Mouse (Mus musculus): ENCODE results near the gene Snrnp35. TPM values are rescaled to one million over a fixed set of nuclear protein-coding genes. Genes with fewer than 3 reads are reported as not detected.

Gene Snrnp35
- polyA plus RNA-seq (2016; fragmentation: Nextera tagmentation; extraction: Ambion mirVana): 17.8 and 18.3 TPM in 2 replicates

DNA sequence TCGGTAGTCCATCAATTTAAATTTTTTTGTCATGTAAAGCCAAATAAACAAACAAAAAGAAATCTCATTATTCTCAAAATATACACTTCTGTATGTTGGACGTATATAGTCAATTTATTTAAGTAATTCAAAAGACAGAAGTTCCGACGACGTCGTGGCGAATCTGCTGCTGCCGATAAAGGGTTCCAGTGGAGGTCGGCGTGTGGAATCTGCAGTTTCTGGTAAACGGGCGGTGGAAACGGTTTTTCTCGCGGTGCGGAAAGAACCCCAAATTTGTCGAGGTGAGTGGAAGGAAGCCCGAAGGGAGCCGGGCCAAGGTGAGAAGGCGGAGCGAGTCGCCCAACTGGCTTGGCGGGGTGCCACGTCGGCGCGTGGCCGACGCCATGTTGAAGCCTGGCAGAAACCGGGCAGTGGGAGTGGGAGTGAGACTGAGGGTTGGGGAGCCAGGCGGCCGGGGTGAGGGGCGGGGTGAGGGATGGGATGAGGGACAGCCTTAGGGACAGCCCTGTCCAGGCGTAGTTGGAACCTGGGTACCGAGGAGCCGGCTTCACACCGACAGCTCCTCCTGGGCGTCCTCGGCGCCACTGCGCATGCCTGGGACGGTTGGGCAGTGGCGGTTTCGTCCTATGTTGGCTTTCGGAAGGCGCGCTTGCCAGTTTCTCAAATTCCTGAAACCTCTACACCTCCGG lies at the start of gene Snrnp35:
Gene Snrnp35, plus strand, starts transcription at position 169 of the 689 bp plus-strand sequence.
- Histone ChIP-seq H3K4me3 (peak within 1 kb of the TSS; percentile 69), H3K9ac (peak within 1 kb of the TSS; percentile 86), H3K4me1 (peaks cover 27% of the 10 kb centered on the region), H3K27ac (peak within 1 kb of the TSS; percentile 97), H3K4me2 (peak within 1 kb of the TSS; percentile 76), H3K9me3 (replicated peaks) (no peaks in the 10 kb centered on the region), H3K27me3 (replicated peaks) (no peaks in the 10 kb centered on the region), H3K36me3 (peaks cover 3% of the 10 kb centered on the region; the same call in 1 of the 2 replicates)
- under 1% methylated on average over 48 of the region's 48 CpGs for WGBS (ENCODE audit: insufficient replicate concordance)
- ATAC-seq: peak; percentile 87

- Histone ChIP-seq H3K4me1 (peaks cover 39% of the 10 kb centered on the region), H3K27me3 (replicated peaks) (no peaks in the 10 kb centered on the region), H3K9ac (0 out of 2 replicates have a peak overlapping the region, but pooled peaks have one; percentile 64), H3K36me3 (peaks cover 14% of the 10 kb centered on the region), H3K4me3 (peak overlapping the region; percentile 96; the same call in 1 of the 2 replicates), H3K27ac (peak overlapping the region; percentile 79), H3K9me3 (replicated peaks) (no peaks in the 10 kb centered on the region), H3K4me2 (peak overlapping the region; percentile 86)
- WGBS (ENCODE audit: insufficient replicate concordance): 75% methylated on average over 5 of the region's 5 CpGs
- ATAC-seq: no peak
These were observed 44.7 kb upstream of the Snrnp35 start for GRCm38 (mm10) chr5:124438229-124438628.

- peak overlapping the region; percentile 96 for H3K4me3 ChIP-seq
These were observed 44.2 kb upstream of the Snrnp35 start for GRCm38 (mm10) chr5:124438746-124439145.

GRCm38 (mm10) chr5:124439447-124440093 lies 43.4 kb upstream of the Snrnp35 start, which contains the start of gene Kmt5a:
TSS of gene Kmt5a (plus strand) at chr5:124439930.
- peak within 1 kb of the TSS; percentile 94 for H3K27ac ChIP-seq
- H3K9me3 ChIP-seq (replicated peaks): no peaks in the 10 kb centered on the region
- under 1% methylated on average over 34 of the region's 34 CpGs for WGBS (ENCODE audit: insufficient replicate concordance)
- H3K36me3 ChIP-seq: peaks cover 19% of the 10 kb centered on the region
- H3K4me1 ChIP-seq: peaks cover 51% of the 10 kb centered on the region
- peak; percentile 96 for ATAC-seq
- peak within 1 kb of the TSS; percentile 86 for H3K4me2 ChIP-seq
- H3K27me3 ChIP-seq (replicated peaks): no peaks in the 10 kb centered on the region
- peak within 1 kb of the TSS; percentile 93 for H3K9ac ChIP-seq
- H3K4me3 ChIP-seq: peak within 1 kb of the TSS; percentile 96

More at GRCm38 (mm10) chr5:124438746-124439145, 44.2 kb upstream of the Snrnp35 start:
- ATAC-seq: no peak
- Histone ChIP-seq H3K4me1 (peaks cover 43% of the 10 kb centered on the region), H3K4me2 (peak overlapping the region; percentile 86), H3K36me3 (peaks cover 18% of the 10 kb centered on the region), H3K9ac (peak overlapping the region; percentile 64), H3K27ac (peak overlapping the region; percentile 79), H3K27me3 (replicated peaks) (no peaks in the 10 kb centered on the region), H3K9me3 (replicated peaks) (no peaks in the 10 kb centered on the region)
- WGBS (ENCODE audit: insufficient replicate concordance): 48% methylated on average over 5 of the region's 5 CpGs

GRCm38 (mm10) chr5:124440094-124440701 lies 42.7 kb upstream of the Snrnp35 start:
- H3K4me1 ChIP-seq: peaks cover 57% of the 10 kb centered on the region
- H3K27ac ChIP-seq: peak overlapping the region; percentile 94
- peak overlapping the region; percentile 86 for H3K4me2 ChIP-seq
- H3K36me3 ChIP-seq: peaks cover 19% of the 10 kb centered on the region
- under 1% methylated on average over 30 of the region's 30 CpGs for WGBS (ENCODE audit: insufficient replicate concordance)
- H3K9ac ChIP-seq: peak overlapping the region; percentile 93
- no peaks in the 10 kb centered on the region for H3K27me3 ChIP-seq (replicated peaks)
- H3K4me3 ChIP-seq: peak overlapping the region; percentile 96
- H3K9me3 ChIP-seq (replicated peaks): no peaks in the 10 kb centered on the region
- ATAC-seq: peak; percentile 0; the same call in 1 of the 2 replicates

DNA sequence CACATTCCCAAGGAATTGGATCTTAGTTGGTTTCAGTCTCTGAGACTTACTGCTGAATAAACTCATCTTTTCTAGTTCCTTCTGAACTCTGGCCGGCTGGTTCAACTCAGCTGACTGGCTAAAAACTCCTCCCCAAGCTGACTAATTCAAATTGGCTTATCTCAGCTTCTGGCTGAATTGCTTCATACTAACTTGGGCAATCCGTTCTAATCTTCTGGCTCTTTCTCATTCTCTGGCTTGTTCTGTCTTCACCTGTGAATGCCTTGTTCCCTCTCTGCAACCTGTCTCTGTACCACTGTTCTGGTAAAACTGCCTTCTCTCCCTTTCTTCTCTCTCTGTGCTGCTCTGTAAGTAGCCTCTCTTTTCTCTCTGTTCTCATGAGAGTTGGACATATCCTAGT lies 40.3 kb upstream of the Snrnp35 start:
- WGBS (ENCODE audit: insufficient replicate concordance): 42% methylated on average over 2 of the region's 2 CpGs
- no peaks in the 10 kb centered on the region for H3K27me3 ChIP-seq (replicated peaks)
- H3K9ac ChIP-seq: peak overlapping the region; percentile 50

DNA sequence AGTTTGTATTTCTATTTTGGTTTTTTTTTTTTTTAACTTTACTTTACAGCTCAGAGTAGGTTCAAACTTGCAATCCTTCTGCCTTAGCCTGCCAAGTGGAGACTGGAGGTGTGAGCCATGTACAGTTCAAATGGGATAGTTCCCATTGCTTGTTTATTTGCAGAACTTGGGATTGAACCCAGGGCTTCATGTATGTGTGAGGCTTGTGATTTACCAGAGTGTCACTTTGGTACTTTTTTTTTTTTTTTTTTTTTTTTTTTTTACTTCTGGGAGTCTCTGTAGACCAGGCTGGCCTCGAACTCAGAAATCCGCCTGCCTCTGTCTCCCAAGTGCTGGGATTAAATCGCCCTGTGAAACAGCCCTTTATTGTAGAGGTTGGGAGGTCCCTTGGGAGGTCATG lies 38.7 kb upstream of the Snrnp35 start:
- ATAC-seq: no peak
- peaks cover 45% of the 10 kb centered on the region for H3K36me3 ChIP-seq
- H3K27ac ChIP-seq: peak overlapping the region; percentile 93
- no peaks in the 10 kb centered on the region for H3K27me3 ChIP-seq (replicated peaks)
- H3K4me3 ChIP-seq: peak overlapping the region; percentile 86
- no peaks in the 10 kb centered on the region for H3K9me3 ChIP-seq (replicated peaks)
- peak overlapping the region; percentile 91 for H3K9ac ChIP-seq
- H3K4me2 ChIP-seq: peak overlapping the region; percentile 94
- peaks cover 78% of the 10 kb centered on the region for H3K4me1 ChIP-seq
- WGBS (ENCODE audit: insufficient replicate concordance): 65% methylated on average over 3 of the region's 3 CpGs

More for the DNA sequence above, 40.3 kb upstream of the Snrnp35 start:
- ATAC-seq: no peak
- peaks cover 74% of the 10 kb centered on the region for H3K4me1 ChIP-seq
- H3K9me3 ChIP-seq (replicated peaks): no peaks in the 10 kb centered on the region
- H3K27ac ChIP-seq: peak overlapping the region; percentile 85
- H3K4me2 ChIP-seq: peak overlapping the region; percentile 86
- H3K36me3 ChIP-seq: peaks cover 29% of the 10 kb centered on the region
- H3K4me3 ChIP-seq: peak overlapping the region; percentile 96

- ATAC-seq: peak; percentile 80
- peaks cover 85% of the 10 kb centered on the region for H3K4me1 ChIP-seq
These were observed 38.0 kb upstream of the Snrnp35 start for GRCm38 (mm10) chr5:124444661-124445561.

GRCm38 (mm10) chr5:124445621-124446293 lies 37.2 kb upstream of the Snrnp35 start:
- H3K4me3 ChIP-seq: peak overlapping the region; percentile 86
- peaks cover 61% of the 10 kb centered on the region for H3K36me3 ChIP-seq
- ATAC-seq: peak; percentile 71
- peaks cover 90% of the 10 kb centered on the region for H3K4me1 ChIP-seq
- H3K27ac ChIP-seq: peak overlapping the region; percentile 93
- H3K4me2 ChIP-seq: peak overlapping the region; percentile 94
- peak overlapping the region; percentile 91 for H3K9ac ChIP-seq
- H3K9me3 ChIP-seq (replicated peaks): no peaks in the 10 kb centered on the region
- 2% methylated on average over 31 of the region's 77 CpGs for whole genome bisulfite sequencing (ENCODE audit: insufficient replicate concordance)
- no peaks in the 10 kb centered on the region for H3K27me3 ChIP-seq (replicated peaks)

More at GRCm38 (mm10) chr5:124444661-124445561, 38.0 kb upstream of the Snrnp35 start:
- Histone ChIP-seq H3K4me3 (peak overlapping the region; percentile 86), H3K27me3 (replicated peaks) (no peaks in the 10 kb centered on the region), H3K4me2 (peak overlapping the region; percentile 94), H3K36me3 (peaks cover 52% of the 10 kb centered on the region), H3K9me3 (replicated peaks) (no peaks in the 10 kb centered on the region), H3K27ac (peak overlapping the region; percentile 93), H3K9ac (peak overlapping the region; percentile 91)
- WGBS (ENCODE audit: insufficient replicate concordance): 3% methylated on average over 40 of the region's 66 CpGs

DNA sequence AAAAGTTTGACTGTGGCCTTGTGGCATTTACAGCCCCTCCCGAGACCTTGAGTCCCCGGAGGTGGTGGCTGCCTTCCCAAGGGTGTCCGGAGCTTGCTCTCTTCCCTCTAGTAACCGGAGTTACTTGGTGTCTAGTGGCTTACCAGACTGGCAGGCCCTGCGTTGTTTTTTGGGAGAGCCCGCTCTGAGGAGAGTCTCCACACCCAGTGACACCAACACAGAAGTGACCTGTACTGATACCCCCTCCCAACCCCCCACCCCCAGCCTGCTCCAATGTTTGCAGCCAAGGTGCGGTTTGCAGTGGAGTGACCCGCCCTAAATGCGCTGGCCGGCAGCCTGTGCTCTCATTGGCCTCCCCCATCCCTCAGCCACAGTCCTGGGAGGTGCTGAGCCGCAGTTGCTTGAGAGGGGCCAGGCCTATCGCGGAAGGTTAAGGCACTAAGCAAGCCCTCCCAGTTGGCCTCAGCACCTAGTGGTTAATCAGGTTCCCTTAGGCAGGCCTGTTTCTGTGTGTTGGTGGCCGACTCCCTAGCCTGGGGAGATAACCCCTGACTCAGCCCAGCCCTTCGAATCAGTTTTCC lies 36.5 kb upstream of the Snrnp35 start:
- under 1% methylated on average over 15 of the region's 15 CpGs for WGBS (ENCODE audit: insufficient replicate concordance)
- H3K4me3 ChIP-seq: peak overlapping the region; percentile 86
- H3K27ac ChIP-seq: peak overlapping the region; percentile 93
- H3K9me3 ChIP-seq (replicated peaks): no peaks in the 10 kb centered on the region
- H3K27me3 ChIP-seq (replicated peaks): no peaks in the 10 kb centered on the region
- peaks cover 66% of the 10 kb centered on the region for H3K36me3 ChIP-seq
- peaks cover 92% of the 10 kb centered on the region for H3K4me1 ChIP-seq
- H3K4me2 ChIP-seq: peak overlapping the region; percentile 94
- ATAC-seq: peak; percentile 83
- peak overlapping the region; percentile 91 for H3K9ac ChIP-seq

Measured in liver, embryonic 12.5 days (tissue).